Mouse (Mus musculus): ENCODE results near the gene Ryr2.
A peak's percentile ranks its signal among the peaks of the same experiment; 100 is the strongest.

The Ryr2 gene

DNA sequence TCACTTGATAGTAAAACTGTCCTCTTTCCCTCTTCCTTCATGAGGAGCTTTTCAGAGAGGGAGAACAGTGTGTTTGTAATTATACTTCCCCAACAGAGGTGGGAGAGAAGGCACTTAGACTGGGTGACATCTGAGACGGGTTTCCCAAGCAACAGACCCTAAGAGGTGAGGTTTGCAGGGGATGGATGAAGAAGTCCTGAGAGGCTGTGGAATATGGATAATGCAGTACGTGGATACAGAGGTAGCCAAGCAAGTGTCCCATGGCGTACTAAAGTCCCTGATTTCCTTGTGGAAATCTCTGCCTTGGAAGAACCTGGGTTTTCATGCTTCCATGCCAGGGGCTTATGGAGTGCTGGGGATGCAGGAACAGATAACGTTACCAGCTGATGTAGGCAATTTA, 69.5 kb downstream of the Ryr2 start:
- no peak for DNase-seq (ENCODE audit: low read depth, low spot score)

DNA sequence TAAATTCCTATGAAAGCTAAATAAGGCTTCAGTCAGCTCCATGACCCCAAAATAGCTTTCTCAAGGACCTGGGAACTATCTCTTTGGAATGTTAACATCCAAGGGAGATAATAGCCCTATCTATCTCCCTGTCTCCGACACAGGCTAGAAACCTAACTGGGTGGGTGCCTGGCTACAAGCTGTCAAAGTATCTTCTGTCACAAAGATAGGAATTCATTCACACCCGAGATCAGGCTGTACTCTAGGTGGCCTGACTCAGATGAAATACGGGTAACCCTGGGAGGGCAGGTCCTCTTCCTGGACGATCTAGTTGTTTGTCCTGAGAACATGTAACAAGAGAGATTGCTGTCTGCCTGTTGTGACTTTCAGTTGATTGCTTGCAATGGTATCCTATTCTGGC, 69.9 kb downstream of the Ryr2 start:
- no peak for DNase-seq (ENCODE audit: low read depth, low spot score)

DNA sequence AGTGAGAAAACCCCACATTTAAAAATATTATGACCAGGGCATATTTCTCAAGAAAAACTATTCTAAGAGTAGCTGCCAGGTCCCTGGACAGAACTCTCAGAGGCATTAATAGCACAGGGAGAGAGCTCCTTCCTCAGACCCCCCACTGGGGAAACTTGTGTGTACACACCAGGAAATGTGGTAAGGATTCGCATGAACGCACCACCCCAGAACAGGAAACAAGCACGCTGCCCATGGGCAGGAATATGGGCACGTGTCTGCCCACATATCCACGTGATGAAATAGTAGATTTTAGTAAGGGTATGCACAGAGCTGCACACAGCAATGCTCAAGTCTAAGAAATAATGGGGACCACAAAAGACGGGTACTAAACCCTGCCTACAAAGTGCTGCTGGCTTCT, 72.8 kb downstream of the Ryr2 start:
- no peak for DNase-seq (ENCODE audit: low read depth, low spot score)

DNA sequence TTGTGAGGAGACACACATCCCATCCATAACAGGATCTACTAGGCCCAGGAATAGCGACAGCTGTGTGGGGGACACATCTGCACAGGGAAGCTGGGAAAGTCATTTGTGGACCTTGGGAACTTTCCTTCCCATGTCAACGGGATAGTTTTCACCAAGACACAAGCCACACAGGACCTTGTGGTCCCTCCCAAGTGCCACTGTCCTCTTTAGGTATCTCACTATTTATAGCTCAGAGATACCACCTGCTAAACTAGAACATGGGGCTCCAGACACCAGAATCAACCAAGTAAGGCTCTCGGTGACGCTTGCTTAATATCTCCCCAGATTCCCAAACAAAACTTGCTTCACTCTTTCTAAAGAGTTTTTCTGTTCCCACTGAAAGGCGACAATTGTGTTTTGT, 73.5 kb downstream of the Ryr2 start:
- DNase-seq (ENCODE audit: low read depth, low spot score), result no peak

DNA sequence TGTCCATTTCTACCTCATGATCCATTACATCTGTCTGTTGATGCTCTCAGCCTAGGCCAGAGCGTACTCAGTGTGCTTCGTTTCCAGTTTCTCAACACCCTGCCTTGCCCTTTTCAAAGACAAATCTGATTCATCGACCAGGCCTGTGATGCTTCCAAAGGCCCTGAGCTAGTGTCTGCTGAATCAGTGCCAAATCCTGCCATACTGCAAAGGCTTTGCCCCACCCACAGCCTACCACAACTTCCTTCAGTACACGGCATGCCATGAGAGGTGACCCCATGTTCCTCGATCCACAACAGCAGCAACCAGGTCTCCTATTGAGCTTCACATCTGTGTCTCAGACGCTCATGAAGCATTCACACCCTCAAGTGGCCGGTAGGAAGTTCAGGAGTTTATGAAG, 76.9 kb downstream of the Ryr2 start:
- no peak for DNase-seq (ENCODE audit: low read depth, low spot score)

DNA sequence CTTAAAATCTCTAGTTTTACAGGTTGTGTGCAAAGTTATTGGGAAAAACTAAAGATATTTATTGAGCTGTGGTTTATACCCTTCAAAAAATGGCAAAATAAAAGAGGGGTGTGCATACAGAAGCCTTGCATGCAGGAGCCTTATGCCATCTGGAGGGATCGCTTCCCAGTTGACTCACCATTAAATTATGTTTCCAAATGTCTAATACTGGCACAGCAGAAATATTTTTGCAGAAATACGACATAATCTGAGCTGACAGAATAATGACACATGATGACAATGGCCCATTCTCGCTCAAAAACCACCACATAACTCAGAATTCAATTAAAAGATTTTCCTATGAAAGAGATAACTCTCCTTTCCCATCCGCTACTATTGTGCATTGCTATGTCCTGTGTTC, 77.4 kb downstream of the Ryr2 start:
- no peak for DNase-seq (ENCODE audit: low read depth, low spot score)

DNA sequence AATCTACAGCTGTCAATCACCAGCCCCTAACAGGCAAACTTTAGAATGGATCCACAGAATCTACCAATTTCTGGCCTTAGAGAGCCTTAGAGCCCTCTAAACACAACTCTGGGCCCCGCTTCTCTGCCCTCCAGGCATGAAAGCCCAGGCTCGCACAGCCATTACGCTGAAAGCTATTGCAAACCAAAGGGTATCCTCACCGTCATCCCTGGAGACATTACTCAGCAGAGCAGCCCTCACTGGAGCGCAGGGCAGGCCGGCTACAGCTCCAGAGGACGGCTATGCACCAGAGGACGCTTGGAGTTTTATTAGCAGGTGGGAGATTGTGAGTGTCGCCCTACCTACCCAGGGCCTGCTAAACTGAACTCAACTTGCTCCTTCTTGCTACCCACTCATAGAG, 88.7 kb downstream of the Ryr2 start:
- no peak for DNase-seq (ENCODE audit: low read depth, low spot score)

DNA sequence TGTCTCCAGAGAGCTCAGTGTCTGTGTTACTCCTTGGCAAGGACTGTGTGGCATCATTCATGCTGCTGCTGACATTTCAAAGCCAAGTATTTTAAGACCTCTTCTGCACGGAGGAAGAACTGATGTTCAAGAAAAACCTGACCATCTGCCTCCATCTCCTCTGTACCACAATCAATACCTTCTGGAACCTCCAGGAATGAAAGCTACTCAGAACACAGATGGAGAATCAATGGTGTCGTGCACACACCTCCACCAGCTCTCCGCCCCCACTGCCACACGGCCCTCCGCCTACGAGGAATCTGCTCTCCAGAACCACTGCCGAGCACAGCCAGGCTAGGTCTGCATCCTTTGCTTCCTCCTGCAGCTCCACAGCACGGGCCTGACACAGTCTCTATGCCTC, 92.8 kb downstream of the Ryr2 start:
- no peak for DNase-seq (ENCODE audit: low read depth, low spot score)

DNA sequence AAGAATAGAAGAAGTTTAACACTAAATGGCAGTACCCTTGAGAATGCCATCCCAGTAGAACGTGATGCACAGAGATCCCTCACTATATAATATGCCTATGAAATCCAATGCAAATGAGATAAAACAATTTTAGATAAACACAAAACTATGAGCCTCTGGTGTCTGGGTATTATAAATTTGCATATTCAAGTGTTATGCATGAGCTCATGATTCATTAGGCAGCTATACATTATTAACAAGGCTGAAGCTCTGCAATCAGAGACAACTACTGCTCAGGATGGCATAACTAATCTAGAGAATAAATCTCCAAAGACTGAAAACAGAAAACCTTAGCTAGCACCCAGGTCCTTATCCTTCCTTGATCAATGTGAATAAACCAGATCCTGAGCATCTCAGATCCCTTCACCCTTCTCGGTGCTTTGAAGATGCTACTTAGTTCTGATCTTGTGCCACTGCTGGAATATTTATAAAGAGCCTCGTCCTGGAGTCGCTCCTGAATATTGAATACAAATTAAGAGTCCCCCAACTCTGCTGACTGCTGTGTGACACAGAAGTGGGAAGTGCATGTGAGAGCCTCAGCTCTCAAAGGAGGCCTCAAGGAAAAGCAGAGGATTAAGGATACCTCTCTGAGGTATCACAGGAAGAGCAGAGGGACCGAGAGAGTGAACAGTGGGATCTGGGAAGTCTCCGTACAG, 97.6 kb downstream of the Ryr2 start:
- DNase-seq (ENCODE audit: low read depth, low spot score), result no peak

DNA sequence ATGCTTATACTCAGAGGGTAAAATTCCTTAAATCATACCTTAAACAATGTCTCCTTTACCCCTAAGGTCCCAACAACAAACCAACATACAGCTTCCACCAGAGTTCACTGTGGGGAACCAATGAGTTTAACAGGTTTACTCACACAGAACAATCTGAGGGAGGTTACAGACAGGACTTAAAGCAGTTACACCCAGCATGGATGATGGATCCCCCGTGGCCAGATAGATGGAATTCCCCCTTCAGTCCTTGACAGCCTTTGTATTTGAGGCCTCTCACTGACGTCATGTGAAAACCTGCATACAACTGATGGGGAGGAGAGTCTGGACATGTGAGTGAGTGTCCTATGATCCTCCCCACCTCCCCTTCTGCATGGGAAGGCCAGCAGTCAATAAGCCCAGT, 99.2 kb downstream of the Ryr2 start:
- no peak for DNase-seq (ENCODE audit: low read depth, low spot score)

DNA sequence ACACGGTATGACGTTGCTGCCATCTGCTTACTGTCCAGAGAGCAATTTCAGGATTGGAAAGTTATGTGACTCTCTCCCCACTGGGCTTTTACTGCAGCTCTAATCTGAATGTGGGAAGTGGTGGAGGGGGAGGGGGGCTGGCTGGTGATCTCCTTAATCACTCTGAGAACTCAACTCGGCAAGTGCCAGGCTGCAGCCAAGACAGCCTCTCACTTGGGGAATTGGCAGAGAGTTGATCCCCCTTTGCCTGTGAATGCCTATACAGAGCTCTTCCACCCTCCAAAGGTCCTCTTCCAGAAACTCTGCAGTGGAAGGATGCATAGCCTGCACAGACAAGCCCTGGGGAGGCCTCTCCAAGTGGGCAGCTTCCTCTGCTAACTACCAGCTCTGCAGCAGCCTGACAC, 104.9 kb downstream of the Ryr2 start:
- no peak for DNase-seq (ENCODE audit: low read depth, low spot score)

DNA sequence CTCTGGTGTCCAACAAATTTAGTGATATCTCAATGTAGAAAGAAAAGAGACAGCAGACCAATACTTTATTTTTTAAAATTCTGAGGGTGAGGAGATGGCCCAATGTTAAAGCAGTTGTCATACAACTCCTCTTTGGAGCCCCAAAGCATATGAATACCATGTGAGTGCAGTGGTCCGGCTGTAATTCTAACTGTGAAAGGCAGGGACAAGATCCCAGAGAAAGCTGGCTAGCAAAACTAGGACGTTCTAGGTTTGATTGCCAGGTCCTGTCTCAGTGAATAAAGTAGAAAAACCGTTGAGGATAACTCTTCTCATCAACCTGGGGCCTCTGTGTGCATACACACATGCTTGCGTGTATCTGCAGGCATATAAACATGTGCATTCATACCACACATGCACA, 106.9 kb downstream of the Ryr2 start:
- no peak for DNase-seq (ENCODE audit: low read depth, low spot score)

DNA sequence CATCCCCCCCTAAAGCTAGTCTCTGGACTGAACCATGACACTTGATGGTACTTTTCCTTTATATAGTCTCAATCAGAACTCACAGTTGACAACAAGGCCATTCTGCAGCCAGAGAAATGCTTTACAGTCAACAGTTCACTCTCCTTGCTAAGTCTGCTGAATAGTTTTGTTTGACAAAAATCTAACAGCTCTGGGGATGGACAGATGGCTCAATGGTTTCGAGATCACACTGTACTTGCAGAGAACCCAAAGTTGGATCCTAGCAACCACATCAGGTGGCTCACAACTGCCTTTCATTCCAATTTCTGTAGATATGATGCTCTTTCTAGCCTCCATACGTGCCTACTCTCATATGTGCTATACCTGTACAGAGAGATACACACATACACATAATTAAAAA, 109.4 kb downstream of the Ryr2 start:
- no peak for DNase-seq (ENCODE audit: low read depth, low spot score)

DNA sequence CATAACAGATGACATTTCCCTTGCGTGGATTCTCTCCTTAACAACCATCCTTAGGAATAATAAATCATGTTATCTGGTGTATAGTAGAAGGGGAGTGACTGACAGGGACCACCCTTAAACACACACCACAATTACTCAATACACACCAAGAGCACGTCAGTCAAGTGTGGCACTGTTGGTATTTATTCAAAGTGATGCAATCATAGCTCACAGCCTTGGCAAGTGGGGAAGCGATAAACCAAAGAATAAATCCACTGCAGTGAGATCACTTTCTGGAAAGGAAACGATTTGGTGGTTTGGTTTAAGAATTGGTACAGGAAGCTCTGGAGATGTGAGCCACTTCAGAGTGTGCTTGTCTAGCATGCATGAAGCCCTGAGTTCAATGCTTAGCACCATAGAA, 119.2 kb downstream of the Ryr2 start:
- DNase-seq (ENCODE audit: low read depth, low spot score), result no peak

DNA sequence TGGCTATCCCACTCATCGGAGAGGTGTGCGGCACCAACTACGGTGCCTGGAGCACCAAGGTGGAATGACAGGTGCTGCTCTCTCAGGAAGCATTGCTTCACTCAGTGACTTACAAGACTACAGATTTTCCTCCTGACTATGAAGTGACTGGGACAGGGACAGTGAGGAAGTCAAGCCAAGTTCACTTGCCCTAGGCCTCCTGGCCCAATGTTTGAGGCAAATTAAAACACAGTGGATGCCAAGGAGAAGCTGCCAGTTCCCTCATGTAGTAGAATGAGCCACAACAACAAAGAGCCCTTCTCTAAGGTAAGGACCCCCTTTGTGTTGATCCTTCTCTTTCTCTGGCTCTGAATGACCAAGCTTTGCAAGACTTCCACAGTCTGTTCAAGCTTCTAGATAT, 121.7 kb downstream of the Ryr2 start:
- no peak for DNase-seq (ENCODE audit: low read depth, low spot score)

DNA sequence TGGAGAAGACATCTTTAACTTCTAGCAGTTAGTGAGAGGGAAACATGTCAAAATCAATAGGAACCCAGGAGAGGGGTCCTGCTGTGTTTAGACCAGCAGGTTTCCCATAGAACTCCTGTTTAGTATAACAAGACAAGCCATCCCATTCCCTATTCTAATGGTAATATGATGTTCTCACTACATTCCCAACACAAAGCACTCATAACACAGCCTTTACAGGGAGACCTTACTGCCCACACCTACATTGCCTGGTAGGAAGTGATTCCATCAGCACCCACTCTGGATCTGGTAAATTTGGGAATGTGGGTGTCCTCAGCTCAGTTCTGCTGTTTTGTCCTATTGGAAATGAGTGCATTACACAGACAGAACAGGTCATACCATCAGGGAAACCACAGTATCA, 127.7 kb downstream of the Ryr2 start:
- no peak for DNase-seq (ENCODE audit: low read depth, low spot score)

DNA sequence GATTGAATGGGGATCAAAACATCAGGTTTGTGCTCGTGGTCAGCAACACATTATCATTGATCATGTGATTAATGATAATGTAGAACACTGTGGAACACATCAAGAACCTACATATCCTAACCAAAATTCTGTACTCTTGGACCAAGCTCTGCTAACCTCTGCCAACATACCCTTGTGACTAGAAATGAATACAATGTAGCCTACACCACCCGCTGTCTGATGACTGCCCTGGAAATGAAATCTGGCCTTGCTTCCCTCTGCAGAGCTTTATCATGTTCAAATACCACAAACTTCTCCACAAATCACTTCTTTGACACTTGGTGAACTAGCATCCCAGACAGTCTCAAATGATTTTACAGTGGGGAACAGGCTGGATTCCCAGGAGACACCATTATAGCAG, 128.4 kb downstream of the Ryr2 start:
- DNase-seq (ENCODE audit: low read depth, low spot score), result no peak

DNA sequence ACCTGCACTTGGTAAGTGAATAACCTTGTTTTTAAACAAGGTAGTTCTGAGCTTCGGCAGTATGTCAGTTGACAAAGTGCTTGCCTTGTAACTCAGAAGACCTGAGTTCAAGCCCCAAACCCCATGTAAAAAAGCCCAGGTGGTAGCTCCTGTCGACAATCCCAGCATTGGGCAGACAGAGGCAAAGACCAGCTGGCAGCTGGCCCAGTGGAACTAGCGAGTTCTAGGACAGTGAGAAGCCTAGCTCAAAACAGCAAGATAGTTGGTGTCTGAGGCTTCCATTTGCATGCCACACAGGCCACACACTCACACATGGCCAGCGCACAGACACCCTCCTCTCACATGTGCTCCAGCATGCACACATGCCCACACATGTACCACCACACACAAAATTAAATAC, 129.1 kb downstream of the Ryr2 start:
- DNase-seq (ENCODE audit: low read depth, low spot score), result no peak

DNA sequence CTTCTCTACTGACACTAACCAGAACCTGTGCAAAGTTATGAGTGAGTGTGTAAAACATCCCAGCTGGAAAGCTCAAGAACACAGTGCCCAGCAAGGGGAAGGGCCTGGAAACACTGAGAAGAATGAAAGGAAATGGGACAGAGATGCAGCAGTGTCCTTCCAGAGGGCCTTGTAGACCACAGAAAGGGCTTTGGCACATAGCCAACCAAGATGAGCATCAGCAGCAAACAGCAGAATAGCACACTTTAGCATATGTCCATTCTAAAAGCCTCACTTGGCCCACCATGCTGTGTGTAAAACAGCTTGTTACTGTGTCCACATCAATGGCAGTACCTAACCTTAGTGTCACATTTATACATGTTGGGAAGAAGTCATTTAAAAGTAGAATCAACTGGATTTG, 142.4 kb downstream of the Ryr2 start:
- no peak for DNase-seq (ENCODE audit: low read depth, low spot score)

DNA sequence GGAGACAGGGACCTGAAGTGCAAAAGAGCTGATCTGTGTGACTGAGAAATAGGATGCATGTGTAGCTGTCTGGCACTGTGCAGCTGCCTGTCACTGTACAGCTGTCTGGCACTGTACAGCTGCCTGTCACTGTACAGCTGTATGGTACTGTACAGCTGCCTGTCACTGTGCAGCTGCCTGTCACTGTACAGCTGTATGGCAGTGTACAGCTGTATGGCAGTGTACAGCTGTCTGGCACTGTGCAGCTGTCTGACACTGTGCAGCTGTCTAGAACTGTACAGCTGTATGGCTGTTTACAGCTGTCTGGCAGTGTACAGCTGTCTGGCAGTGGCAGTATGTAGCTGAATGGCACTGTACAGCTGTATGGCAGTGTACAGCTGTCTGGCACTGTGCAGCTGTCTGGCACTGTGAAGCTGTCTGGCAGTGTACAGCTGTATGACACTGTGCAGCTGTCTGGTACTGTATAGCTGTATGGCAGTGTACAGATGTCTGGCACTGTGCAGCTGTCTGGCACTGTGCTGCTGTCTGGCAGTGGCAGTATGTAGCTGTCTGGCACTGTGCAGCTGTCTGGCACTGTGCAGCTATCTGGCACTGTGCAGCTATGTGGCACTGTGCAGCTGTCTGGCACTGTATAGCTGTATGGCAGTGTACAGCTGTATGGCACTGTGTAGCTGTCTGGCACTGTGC, 147.1 kb downstream of the Ryr2 start:
- DNase-seq (ENCODE audit: low read depth, low spot score), result peak; percentile 9

DNA sequence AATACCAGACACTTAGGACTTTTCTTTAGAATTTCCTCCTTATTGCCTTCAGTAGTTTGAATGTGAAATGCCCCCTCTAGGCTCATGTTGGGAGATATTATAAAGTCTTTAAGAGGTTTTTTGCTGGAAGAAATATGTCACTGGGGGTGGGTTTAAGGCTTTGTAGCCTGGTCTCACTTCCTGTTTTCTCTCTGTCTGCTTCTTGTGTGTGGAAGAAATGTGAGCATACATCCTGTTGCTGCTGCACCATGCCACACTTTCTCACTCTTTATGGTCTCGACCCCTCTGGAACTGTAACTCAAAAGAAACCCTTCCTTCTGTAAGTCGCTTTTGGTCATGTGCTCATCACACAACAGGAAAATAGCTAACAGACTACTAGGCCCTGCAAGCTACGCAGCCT, 147.9 kb downstream of the Ryr2 start:
- peak; percentile 20 for DNase-seq (ENCODE audit: low read depth, low spot score)

DNA sequence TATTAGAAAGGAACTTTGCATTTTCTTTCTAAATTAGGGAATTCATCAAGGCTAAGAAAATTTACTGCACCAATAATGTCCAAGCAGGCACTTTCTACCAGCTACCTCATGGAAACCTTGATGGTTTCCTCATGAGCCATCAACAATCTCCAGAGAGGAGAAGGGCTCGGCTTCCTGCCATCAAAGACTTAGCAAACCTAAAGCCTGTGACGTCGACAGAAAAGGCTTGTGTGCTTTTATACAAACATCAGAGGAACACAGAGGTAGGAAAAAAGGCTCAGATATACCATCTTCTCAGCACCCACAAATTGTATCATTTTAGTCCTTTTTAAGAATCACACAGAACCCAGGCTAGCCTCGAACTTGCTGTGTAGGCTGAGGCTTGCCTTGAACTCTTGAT, 148.5 kb downstream of the Ryr2 start:
- peak; percentile 57 for DNase-seq (ENCODE audit: low read depth, low spot score)

DNA sequence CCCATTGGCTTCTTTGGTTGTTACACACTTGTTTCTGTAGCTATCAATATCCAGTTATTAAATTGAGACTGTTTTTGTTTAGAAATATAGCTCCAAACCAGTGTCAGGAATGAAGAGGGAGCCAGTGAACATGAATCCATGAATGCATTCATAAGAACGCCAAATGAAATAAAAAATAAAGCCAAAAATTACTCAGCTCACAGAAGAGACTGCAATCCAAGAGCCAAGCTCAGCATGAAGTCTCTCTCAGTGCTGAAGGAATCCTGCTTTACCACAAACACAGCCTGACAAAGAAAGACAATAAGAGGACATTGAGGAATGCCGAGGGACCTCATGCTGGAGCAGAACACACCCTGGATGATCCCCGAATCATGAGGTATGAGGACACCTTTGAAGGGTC, 154.8 kb downstream of the Ryr2 start:
- DNase-seq (ENCODE audit: low read depth, low spot score), result no peak

DNA sequence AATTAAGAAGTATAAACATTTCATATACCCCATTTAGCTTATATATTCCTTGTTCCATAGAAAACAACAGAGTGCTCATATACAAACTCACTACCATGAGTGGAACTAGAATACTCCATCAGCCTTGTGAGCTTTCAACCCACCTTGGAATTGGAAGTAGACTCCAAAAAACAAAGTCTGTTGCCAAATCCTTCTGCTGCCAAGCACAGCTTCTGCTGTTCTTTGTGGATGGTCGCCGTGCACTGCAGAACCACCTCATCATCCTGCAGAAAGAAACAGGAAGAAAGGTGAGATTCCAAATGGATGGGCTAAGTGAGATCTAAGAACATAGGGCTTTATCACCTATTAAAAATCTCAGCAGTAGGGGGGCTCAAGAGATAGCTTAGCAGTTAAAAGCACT, 161.0 kb downstream of the Ryr2 start:
- no peak for DNase-seq (ENCODE audit: low read depth, low spot score)
